In genomic region chr10:73379001-73379400, GRCm38 (mm10) we compare ENCODE assay signal across 21 mouse cellular contexts.
"Had no signal": no experiment of that assay in that cellular context is flagged by ENCODE, and none has a peak within 500 bp of the region (broad histone marks: within the 10 kb centered on the region; RNA-seq: fewer than 3 reads in every experiment).

No protein-coding gene starts in this region.

- H3K9me3 ChIP-seq: lung, embryonic 15.5 days; midbrain, embryonic 10.5 days; midbrain, embryonic 12.5 days; neural tube, embryonic 13.5 days; neural tube, embryonic 15.5 days had no signal

- DNase-seq: lung, adult 2 months; lung, postnatal 14 days; lung, postnatal 36 days; midbrain, embryonic 14.5 days; retina, postnatal 1 day; right cerebral cortex, adult 18-20 months; right cerebral cortex, postnatal 25 days; right cerebral cortex, postnatal 4 days; spleen, adult 18-20 months; thymus, adult 18-20 months; thymus, postnatal 14 days; thymus, postnatal 36 days had no signal

- ATAC-seq: lung, postnatal 0 days; midbrain, embryonic 16.5 days had no signal

- H3K27me3 ChIP-seq: lung, embryonic 15.5 days; midbrain, embryonic 12.5 days; neural tube, embryonic 13.5 days; neural tube, embryonic 15.5 days had no signal

- H3K4me3 ChIP-seq: lung, embryonic 15.5 days; midbrain, embryonic 10.5 days; midbrain, embryonic 12.5 days; myocyte; neural tube, embryonic 13.5 days; neural tube, embryonic 15.5 days had no signal

- H3K9ac ChIP-seq: lung, embryonic 15.5 days; midbrain, embryonic 12.5 days; neural tube, embryonic 13.5 days; neural tube, embryonic 15.5 days had no signal

- H3K36me3 ChIP-seq: lung, embryonic 15.5 days; midbrain, embryonic 10.5 days; midbrain, embryonic 12.5 days; neural tube, embryonic 13.5 days; neural tube, embryonic 15.5 days had no signal

- H3K4me1 ChIP-seq: lung, embryonic 15.5 days; midbrain, embryonic 10.5 days; midbrain, embryonic 12.5 days; neural tube, embryonic 13.5 days; neural tube, embryonic 15.5 days had no signal

- H3K4me2 ChIP-seq: lung, embryonic 15.5 days; midbrain, embryonic 12.5 days; neural tube, embryonic 13.5 days; neural tube, embryonic 15.5 days had no signal

- H3K27ac ChIP-seq: lung, embryonic 15.5 days; macrophage; midbrain, embryonic 10.5 days; midbrain, embryonic 12.5 days; neural tube, embryonic 13.5 days; neural tube, embryonic 15.5 days had no signal
